Mouse (Mus musculus): ENCODE measurements around the gene Avl9. TPM values are rescaled to one million over a fixed set of nuclear protein-coding genes. Genes with fewer than 3 reads are reported as not detected.

Gene Avl9
- 5.8 and 7.0 TPM in 2 replicates for polyA plus RNA-seq (2015; fragmentation: Nextera tagmentation; extraction: Ambion mirVana)

- WGBS = under 1% methylated on average over 63 of the region's 64 CpGs
- peak within 1 kb of the TSS; percentile 95 for H3K4me3 ChIP-seq
These were observed at the start of gene Avl9 for GRCm38 (mm10) chr6:56714574-56715269. TSS of gene Avl9 (plus strand) at chr6:56714899.

GRCm38 (mm10) chr6:56688238-56688637 lies 26.5 kb upstream of the Avl9 start:
- H3K4me1 ChIP-seq (replicated peaks) = no peaks in the 10 kb centered on the region
- no peaks in the 10 kb centered on the region for H3K36me3 ChIP-seq
- H3K4me3 ChIP-seq = no peak overlapping the region
- no peak overlapping the region for H3K27ac ChIP-seq
- no peak overlapping the region for H3K9ac ChIP-seq
- no peaks in the 10 kb centered on the region for H3K9me3 ChIP-seq (replicated peaks)
- ATAC-seq (replicated peaks; ENCODE audit: insufficient number of reproducible peaks, insufficient read depth, low FRiP score, low read depth) = no peak
- WGBS = 92% methylated on average over 3 of the region's 3 CpGs
- no peaks in the 10 kb centered on the region for H3K27me3 ChIP-seq
- H3K4me2 ChIP-seq = no peak overlapping the region

More at GRCm38 (mm10) chr6:56714574-56715269, at the start of gene Avl9:
- ATAC-seq (replicated peaks; ENCODE audit: insufficient number of reproducible peaks, insufficient read depth, low FRiP score, low read depth) = peak; percentile 97
- H3K27ac ChIP-seq = peak within 1 kb of the TSS; percentile 97
- H3K9ac ChIP-seq = peak within 1 kb of the TSS; percentile 84
- no peaks in the 10 kb centered on the region for H3K27me3 ChIP-seq
- H3K36me3 ChIP-seq = no peaks in the 10 kb centered on the region
- peak within 1 kb of the TSS; percentile 70 for H3K4me2 ChIP-seq
- no peaks in the 10 kb centered on the region for H3K9me3 ChIP-seq (replicated peaks)
- peaks cover 8% of the 10 kb centered on the region for H3K4me1 ChIP-seq (replicated peaks)

GRCm38 (mm10) chr6:56691205-56691604 lies 23.5 kb upstream of the Avl9 start:
- Histone ChIP-seq H3K27me3 (no peaks in the 10 kb centered on the region), H3K4me3 (no peak overlapping the region), H3K9me3 (replicated peaks) (no peaks in the 10 kb centered on the region), H3K36me3 (no peaks in the 10 kb centered on the region), H3K4me1 (replicated peaks) (no peaks in the 10 kb centered on the region), H3K27ac (no peak overlapping the region), H3K9ac (no peak overlapping the region), H3K4me2 (no peak overlapping the region)
- ATAC-seq (replicated peaks; ENCODE audit: insufficient number of reproducible peaks, insufficient read depth, low FRiP score, low read depth) = no peak
- WGBS = 4% methylated on average over 2 of the region's 2 CpGs

GRCm38 (mm10) chr6:56692445-56692844 lies 22.3 kb upstream of the Avl9 start:
- Histone ChIP-seq H3K4me1 (replicated peaks) (no peaks in the 10 kb centered on the region), H3K36me3 (no peaks in the 10 kb centered on the region), H3K4me2 (no peak overlapping the region), H3K9ac (no peak overlapping the region), H3K27me3 (no peaks in the 10 kb centered on the region), H3K27ac (no peak overlapping the region), H3K9me3 (replicated peaks) (no peaks in the 10 kb centered on the region), H3K4me3 (no peak overlapping the region)
- WGBS = 78% methylated on average over 4 of the region's 4 CpGs
- ATAC-seq (replicated peaks; ENCODE audit: insufficient number of reproducible peaks, insufficient read depth, low FRiP score, low read depth) = no peak

GRCm38 (mm10) chr6:56703931-56704900 lies 10.5 kb upstream of the Avl9 start, which contains the start of gene Lsm5:
TSS of gene Lsm5 (minus strand) at chr6:56704710.
- under 1% methylated on average over 46 of the region's 46 CpGs for WGBS
- Histone ChIP-seq H3K36me3 (no peaks in the 10 kb centered on the region), H3K4me1 (replicated peaks) (peaks cover 3% of the 10 kb centered on the region), H3K27me3 (no peaks in the 10 kb centered on the region), H3K9ac (peak within 1 kb of the TSS; percentile 77), H3K27ac (peak within 1 kb of the TSS; percentile 62), H3K4me3 (peak within 1 kb of the TSS; percentile 78), H3K9me3 (replicated peaks) (no peaks in the 10 kb centered on the region), H3K4me2 (peak within 1 kb of the TSS; percentile 80)
- ATAC-seq (replicated peaks; ENCODE audit: insufficient number of reproducible peaks, insufficient read depth, low FRiP score, low read depth) = peak; percentile 81

- 38% methylated on average over 7 of the region's 7 CpGs for WGBS
- peaks cover 8% of the 10 kb centered on the region for H3K4me1 ChIP-seq (replicated peaks)
- H3K9ac ChIP-seq = no peak overlapping the region; the same call in 1 of the 2 replicates
- ATAC-seq (replicated peaks; ENCODE audit: insufficient number of reproducible peaks, insufficient read depth, low FRiP score, low read depth) = no peak
- 0 out of 2 replicates have a peak overlapping the region, but pooled peaks have one; percentile 40 for H3K27ac ChIP-seq
- no peaks in the 10 kb centered on the region for H3K27me3 ChIP-seq
- peak overlapping the region; percentile 70 for H3K4me2 ChIP-seq
- H3K36me3 ChIP-seq = no peaks in the 10 kb centered on the region
- peak overlapping the region; percentile 95 for H3K4me3 ChIP-seq
- H3K9me3 ChIP-seq (replicated peaks) = no peaks in the 10 kb centered on the region
These were observed 519 bp upstream of the Avl9 start for GRCm38 (mm10) chr6:56714186-56714573.

- WGBS = under 1% methylated on average over 25 of the region's 25 CpGs
- Histone ChIP-seq H3K27ac (peak overlapping the region; percentile 97), H3K4me3 (peak overlapping the region; percentile 95), H3K4me2 (peak overlapping the region; percentile 70), H3K4me1 (replicated peaks) (peaks cover 8% of the 10 kb centered on the region), H3K9me3 (replicated peaks) (no peaks in the 10 kb centered on the region), H3K36me3 (no peaks in the 10 kb centered on the region), H3K9ac (peak overlapping the region; percentile 84), H3K27me3 (no peaks in the 10 kb centered on the region)
- peak; percentile 25 for ATAC-seq (replicated peaks; ENCODE audit: insufficient number of reproducible peaks, insufficient read depth, low FRiP score, low read depth)
These were observed 569 bp downstream of the Avl9 start for GRCm38 (mm10) chr6:56715270-56715666.

- Histone ChIP-seq H3K27me3 (no peaks in the 10 kb centered on the region), H3K36me3 (0 out of 2 replicates have a peak, but pooled peaks cover 4% of the 10 kb centered on the region), H3K27ac (no peak overlapping the region), H3K4me3 (no peak overlapping the region), H3K9ac (no peak overlapping the region), H3K9me3 (replicated peaks) (no peaks in the 10 kb centered on the region), H3K4me2 (no peak overlapping the region), H3K4me1 (replicated peaks) (peaks cover 17% of the 10 kb centered on the region)
- WGBS = 55% methylated on average over 1 of the region's 1 CpGs
- no peak for ATAC-seq (replicated peaks; ENCODE audit: insufficient number of reproducible peaks, insufficient read depth, low FRiP score, low read depth)
These were observed 4.4 kb downstream of the Avl9 start for GRCm38 (mm10) chr6:56719071-56719470.

GRCm38 (mm10) chr6:56720877-56721276 lies 6.2 kb downstream of the Avl9 start:
- H3K9ac ChIP-seq = no peak overlapping the region
- 35% methylated on average over 3 of the region's 3 CpGs for WGBS
- no peak overlapping the region for H3K4me3 ChIP-seq
- ATAC-seq (replicated peaks; ENCODE audit: insufficient number of reproducible peaks, insufficient read depth, low FRiP score, low read depth) = no peak
- H3K9me3 ChIP-seq (replicated peaks) = no peaks in the 10 kb centered on the region
- peaks cover 11% of the 10 kb centered on the region; the same call in 1 of the 2 replicates for H3K36me3 ChIP-seq
- no peak overlapping the region for H3K4me2 ChIP-seq
- no peaks in the 10 kb centered on the region for H3K27me3 ChIP-seq
- H3K27ac ChIP-seq = peak overlapping the region; percentile 42; the same call in 1 of the 2 replicates
- peaks cover 15% of the 10 kb centered on the region for H3K4me1 ChIP-seq (replicated peaks)

GRCm38 (mm10) chr6:56732545-56732944 lies 17.8 kb downstream of the Avl9 start:
- no peaks in the 10 kb centered on the region for H3K27me3 ChIP-seq
- H3K27ac ChIP-seq = no peak overlapping the region
- no peak overlapping the region for H3K4me2 ChIP-seq
- H3K4me1 ChIP-seq (replicated peaks) = no peaks in the 10 kb centered on the region
- H3K9ac ChIP-seq = no peak overlapping the region
- H3K9me3 ChIP-seq (replicated peaks) = no peaks in the 10 kb centered on the region
- no peak overlapping the region for H3K4me3 ChIP-seq
- ATAC-seq (replicated peaks; ENCODE audit: insufficient number of reproducible peaks, insufficient read depth, low FRiP score, low read depth) = no peak
- peaks cover 53% of the 10 kb centered on the region for H3K36me3 ChIP-seq
- 82% methylated on average over 2 of the region's 2 CpGs for WGBS

GRCm38 (mm10) chr6:56745950-56746543 lies 31.3 kb downstream of the Avl9 start:
- H3K4me1 ChIP-seq (replicated peaks) = no peaks in the 10 kb centered on the region
- peaks cover 20% of the 10 kb centered on the region for H3K36me3 ChIP-seq
- 63% methylated on average over 5 of the region's 5 CpGs for WGBS
- no peak overlapping the region for H3K4me2 ChIP-seq
- H3K9ac ChIP-seq = no peak overlapping the region
- no peak overlapping the region for H3K4me3 ChIP-seq
- H3K27ac ChIP-seq = no peak overlapping the region
- ATAC-seq (replicated peaks; ENCODE audit: insufficient number of reproducible peaks, insufficient read depth, low FRiP score, low read depth) = no peak
- no peaks in the 10 kb centered on the region for H3K27me3 ChIP-seq
- no peaks in the 10 kb centered on the region for H3K9me3 ChIP-seq (replicated peaks)
